Mouse (Mus musculus) testis, adult 2 months (tissue): Measurements from ENCODE around the gene Gm20388. TPM values are rescaled to one million over a fixed set of nuclear protein-coding genes. Genes with fewer than 3 reads are reported as not detected.

Experiments
- H3K27ac ChIP-seq: fragments of 200-500 bp; 2 replicates; pipeline ENCODE4 v1.5.1; 2012; ENCODE audit warnings: low read depth, low read length; ENCODE audit not compliant: control insufficient read depth, insufficient read depth
- H3K27me3 ChIP-seq: fragments of 200-500 bp; 2 replicates; pipeline ENCODE4 v1.6.1; 2012; ENCODE audit warnings: mild to moderate bottlenecking, low read length, moderate library complexity; ENCODE audit not compliant: control insufficient read depth, insufficient read depth
- H3K36me3 ChIP-seq: fragments of 200-500 bp; 2 replicates; pipeline ENCODE4 v1.6.1; 2012; ENCODE audit warnings: mild to moderate bottlenecking, low read length; ENCODE audit not compliant: control insufficient read depth, insufficient read depth
- H3K4me1 ChIP-seq: fragments of 200-500 bp; 2 replicates; pipeline ENCODE4 v1.6.1; 2012; ENCODE audit warnings: low read length; ENCODE audit not compliant: control insufficient read depth, insufficient read depth
- H3K4me3 ChIP-seq: fragments of 200-500 bp; 2 replicates; pipeline ENCODE4 v1.5.1; 2012; ENCODE audit warnings: low read depth, mild to moderate bottlenecking, low read length, moderate library complexity, mixed read lengths; ENCODE audit not compliant: control insufficient read depth
- CTCF ChIP-seq: fragments of 200-500 bp; IDR thresholded peaks from 2 replicates; pipeline ENCODE4 v1.5.1; 2012; ENCODE audit warnings: low read depth, mild to moderate bottlenecking, inconsistent platforms, low read length, moderate library complexity; ENCODE audit not compliant: control insufficient read depth, insufficient read depth, insufficient replicate concordance
- POLR2A ChIP-seq: fragments of 200-500 bp; IDR thresholded peaks from 2 replicates; pipeline ENCODE4 v1.6.1; 2012; ENCODE audit warnings: low read depth, mild to moderate bottlenecking, inconsistent platforms, low read length, moderate library complexity; ENCODE audit not compliant: control insufficient read depth
- polyA plus RNA-seq: library from polyadenylated mRNA; depleted of rRNA; stranded (reverse); fragments of >200 nt; gene quantifications from 2 replicates; pipeline ENCODE4 v1.2.3, GENCODE M21; 2012

Gene Gm20388
- polyA plus RNA-seq, 1 experiment, result 5.6 TPM

DNA sequence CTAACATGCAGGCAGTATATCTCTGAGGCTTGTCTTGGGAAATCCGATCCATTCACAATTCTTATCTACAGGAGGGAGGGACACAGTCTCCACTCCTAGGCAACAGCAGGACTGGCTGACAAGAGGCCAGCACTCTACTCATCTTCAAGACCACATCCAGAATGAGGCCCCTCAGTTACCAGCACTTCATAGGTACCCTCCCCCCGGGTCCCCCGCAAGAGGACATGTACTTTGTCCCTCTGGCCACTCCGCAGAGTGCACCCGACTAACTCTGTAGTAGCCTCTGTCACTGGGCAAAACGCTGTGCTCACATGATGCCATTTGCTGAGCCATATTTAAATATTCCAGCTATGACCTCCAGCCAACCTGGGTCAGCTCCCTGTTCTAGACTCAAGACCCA is 1887.8 kb downstream of the Gm20388 start:
- peaks cover 1% of the 10 kb centered on the region for H3K36me3 ChIP-seq
- H3K4me3 ChIP-seq, result no peak overlapping the region
- H3K4me1 ChIP-seq, result no peaks in the 10 kb centered on the region
- H3K27ac ChIP-seq, result no peak overlapping the region
- TF ChIP-seq POLR2A, result no peak
- TF ChIP-seq CTCF, result no peak
- H3K27me3 ChIP-seq, result no peaks in the 10 kb centered on the region

DNA sequence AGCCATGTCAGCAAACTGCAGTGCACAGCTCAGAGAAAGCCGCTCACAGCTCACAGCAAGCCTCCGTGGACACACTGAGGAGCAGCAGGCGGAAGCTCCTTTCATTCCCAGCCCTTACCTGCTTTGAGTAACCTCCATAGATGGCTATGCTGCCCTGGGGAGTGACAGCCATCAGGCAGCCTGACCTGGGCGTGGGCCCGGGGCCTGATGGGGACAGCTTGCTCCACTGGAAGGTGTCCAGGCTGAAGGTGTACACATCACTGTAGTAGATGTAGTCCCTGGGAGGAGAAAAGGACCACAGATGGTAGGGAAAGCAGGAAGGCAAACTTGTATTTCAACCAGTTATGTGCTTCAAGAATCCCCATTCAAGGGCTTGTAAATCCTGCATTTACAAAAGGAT is 1894.2 kb downstream of the Gm20388 start:
- Histone ChIP-seq H3K4me1 (no peaks in the 10 kb centered on the region), H3K27ac (no peak overlapping the region), H3K27me3 (no peaks in the 10 kb centered on the region), H3K36me3 (peaks cover 7% of the 10 kb centered on the region), H3K4me3 (no peak overlapping the region)
- TF ChIP-seq CTCF, result no peak
- TF ChIP-seq POLR2A, result no peak

DNA sequence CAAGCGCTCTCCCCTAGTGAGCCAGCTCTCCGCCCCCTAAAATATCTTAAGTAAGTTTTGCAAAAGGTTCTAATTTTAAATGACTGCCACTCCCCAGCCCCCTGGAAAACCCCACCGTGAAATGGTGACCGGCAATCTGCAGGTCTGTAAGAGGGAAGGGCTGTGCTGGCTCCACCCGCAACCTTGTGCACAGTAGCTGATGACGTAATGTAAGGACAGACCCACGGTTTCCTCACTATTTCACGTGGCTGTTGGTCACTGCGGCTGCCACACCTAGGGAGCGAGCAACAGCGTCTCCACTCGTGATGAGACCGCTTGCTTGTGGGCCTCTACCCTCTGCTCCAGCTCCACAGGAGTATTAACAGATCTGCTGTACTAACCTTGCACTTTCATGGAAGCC is 1895.5 kb downstream of the Gm20388 start:
- TF ChIP-seq POLR2A, result no peak
- Histone ChIP-seq H3K4me3 (no peak overlapping the region), H3K27me3 (no peaks in the 10 kb centered on the region), H3K27ac (no peak overlapping the region), H3K36me3 (peaks cover 7% of the 10 kb centered on the region), H3K4me1 (no peaks in the 10 kb centered on the region)

DNA sequence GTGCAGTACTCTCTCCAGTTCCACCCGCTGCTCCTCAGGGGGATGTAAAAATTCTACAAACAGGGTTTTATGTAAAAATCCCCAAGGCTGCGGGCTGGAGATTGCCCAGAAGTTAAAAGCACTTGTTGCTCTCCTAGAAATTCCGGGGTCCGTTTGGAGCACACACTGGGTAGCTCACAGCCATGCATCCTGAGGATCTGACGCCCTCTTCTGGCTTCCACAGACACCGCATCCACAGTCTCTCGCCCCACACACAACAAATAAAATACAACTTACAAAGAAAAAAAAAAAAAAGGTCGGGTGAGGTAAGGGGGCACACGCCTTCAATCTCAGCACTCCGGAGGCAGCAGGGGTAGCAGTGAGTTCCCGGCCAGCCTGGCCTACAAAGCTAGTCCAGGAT is 1897.4 kb downstream of the Gm20388 start:
- Histone ChIP-seq H3K27me3 (no peaks in the 10 kb centered on the region), H3K4me1 (no peaks in the 10 kb centered on the region), H3K36me3 (peaks cover 7% of the 10 kb centered on the region), H3K4me3 (no peak overlapping the region), H3K27ac (no peak overlapping the region)
- TF ChIP-seq POLR2A (no peak), CTCF (no peak)

DNA sequence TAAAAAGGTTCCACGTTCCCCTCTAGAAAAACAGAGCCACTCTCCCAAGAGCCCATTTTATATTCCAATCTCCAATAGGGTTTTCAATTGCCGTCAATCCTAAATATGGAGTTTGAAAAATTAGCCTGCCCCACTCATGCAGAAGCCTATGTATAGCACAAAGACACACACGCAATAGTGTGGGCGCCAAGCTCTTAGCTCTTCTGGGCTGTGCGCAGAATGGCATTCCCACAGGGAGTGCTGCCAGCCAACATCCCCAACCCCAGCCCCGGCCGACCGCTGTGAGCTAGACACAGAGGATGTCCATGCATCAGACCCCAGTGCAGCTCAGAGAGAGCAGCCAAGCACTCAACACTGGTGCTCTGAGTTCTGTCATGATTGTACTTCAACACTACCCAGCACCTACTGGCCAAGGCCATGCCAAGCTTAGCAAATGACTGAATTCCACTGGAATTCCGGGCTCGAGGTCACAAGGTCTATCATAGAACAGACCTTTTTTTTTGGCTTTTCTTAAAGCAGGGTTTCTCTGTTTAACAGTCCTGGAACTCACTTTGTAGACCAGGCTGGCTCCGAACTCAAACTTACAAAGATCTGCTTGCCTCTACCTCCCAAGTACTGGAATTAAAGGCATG is 1899.0 kb downstream of the Gm20388 start:
- Histone ChIP-seq H3K36me3 (peaks cover 1% of the 10 kb centered on the region), H3K27me3 (no peaks in the 10 kb centered on the region), H3K4me3 (no peak overlapping the region), H3K27ac (no peak overlapping the region), H3K4me1 (no peaks in the 10 kb centered on the region)
- TF ChIP-seq POLR2A (no peak), CTCF (no peak)

DNA sequence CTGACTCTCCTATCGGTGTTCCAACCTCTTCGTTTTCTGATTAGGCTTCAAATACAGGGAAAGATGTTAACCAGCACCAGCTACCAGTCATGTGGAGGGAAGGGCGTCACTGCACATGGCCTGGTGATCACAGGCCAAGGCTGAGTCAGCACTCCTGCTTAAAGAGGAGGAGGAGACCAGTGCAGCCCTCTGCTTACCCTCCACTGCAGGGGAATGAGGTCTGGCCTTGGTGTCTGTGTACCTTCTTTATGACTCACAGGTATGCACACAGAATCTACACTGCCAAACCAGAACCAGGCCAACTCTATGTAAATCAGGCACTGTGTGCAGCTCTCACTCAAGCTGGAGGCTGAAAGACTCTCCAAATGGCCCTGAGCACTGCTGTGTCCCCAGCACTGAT is 1900.9 kb downstream of the Gm20388 start:
- no peak for TF ChIP-seq POLR2A
- no peak for TF ChIP-seq CTCF
- H3K27ac ChIP-seq, result no peak overlapping the region
- no peaks in the 10 kb centered on the region for H3K4me1 ChIP-seq
- H3K36me3 ChIP-seq, result no peaks in the 10 kb centered on the region
- H3K4me3 ChIP-seq, result no peak overlapping the region
- no peaks in the 10 kb centered on the region for H3K27me3 ChIP-seq

DNA sequence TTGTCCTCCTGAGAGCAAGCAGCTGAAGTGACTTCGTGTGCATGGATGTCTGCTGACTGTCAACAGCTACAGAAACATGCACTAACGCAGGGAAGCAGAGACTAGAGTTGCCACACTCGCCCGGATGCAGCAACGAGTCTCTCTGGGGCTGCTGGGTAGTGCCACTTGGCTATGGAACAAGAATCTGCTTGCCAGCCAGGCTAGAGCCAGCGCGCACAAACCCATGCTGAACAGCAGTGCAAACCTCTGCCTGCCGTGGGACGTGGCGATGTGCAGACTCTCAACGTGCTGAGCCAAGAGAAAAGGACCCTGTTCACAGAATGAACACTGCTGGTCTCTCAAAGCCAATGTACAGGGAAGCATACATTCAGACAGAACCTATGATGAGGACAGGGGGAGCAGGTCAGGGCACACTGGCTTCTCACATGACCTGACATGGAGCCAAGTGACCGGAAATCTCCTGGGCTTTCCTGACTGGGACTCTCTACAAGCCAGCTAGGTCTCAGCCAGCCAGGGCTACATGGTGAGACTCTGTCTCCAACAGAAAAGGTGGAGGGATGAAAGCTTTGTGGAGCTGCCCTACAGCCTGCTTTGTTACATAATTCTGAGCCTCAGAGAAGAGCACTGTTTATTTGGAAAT is 1901.4 kb downstream of the Gm20388 start:
- TF ChIP-seq POLR2A (no peak), CTCF (no peak)
- Histone ChIP-seq H3K27ac (no peak overlapping the region), H3K27me3 (no peaks in the 10 kb centered on the region), H3K36me3 (no peaks in the 10 kb centered on the region), H3K4me1 (no peaks in the 10 kb centered on the region), H3K4me3 (no peak overlapping the region)
